Mouse (Mus musculus) embryonic facial prominence, embryonic 13.5 days (tissue): ENCODE data around the gene Arl8a. TPM values are rescaled to one million over a fixed set of nuclear protein-coding genes. Genes with fewer than 3 reads are reported as not detected.
A peak's percentile ranks its signal among the peaks of the same experiment; 100 is the strongest.
"Not testable (repeated sequence)": the region's sequence is repeated elsewhere in the genome, so short reads cannot be mapped to it uniquely, and the experiment has no call there.

ENCODE experiments used
- ATAC-seq: fragments of 200-750 bp; cut with Nextera tagmentation; 2 replicates; pipeline ENCODE4 v1.8.0; 2017; ENCODE audit warnings: low read depth; ENCODE audit not compliant: insufficient number of reproducible peaks, insufficient read depth, low FRiP score, low TSS enrichment
- H3K27ac ChIP-seq: fragments of 300-500 bp; sonication (generic); 2 replicates; pipeline ENCODE4 v1.5.1; 2015; ENCODE audit warnings: moderate library complexity, mild to moderate bottlenecking, inconsistent platforms
- H3K27me3 ChIP-seq: fragments of 300-500 bp; sonication (generic); 2 replicates; pipeline ENCODE4 v1.6.1; 2015; ENCODE audit warnings: mild to moderate bottlenecking, inconsistent platforms
- H3K36me3 ChIP-seq: fragments of 300-500 bp; sonication (generic); 2 replicates; pipeline ENCODE4 v1.6.1; 2015; ENCODE audit warnings: mild to moderate bottlenecking, inconsistent platforms
- H3K4me1 ChIP-seq: fragments of 300-500 bp; sonication (generic); 2 replicates; pipeline ENCODE4 v1.6.1; 2015; ENCODE audit warnings: inconsistent platforms
- H3K4me2 ChIP-seq: fragments of 300-500 bp; sonication (generic); 2 replicates; pipeline ENCODE4 v1.6.1; 2015; ENCODE audit warnings: moderate library complexity, mild to moderate bottlenecking, inconsistent platforms
- H3K4me3 ChIP-seq: fragments of 300-500 bp; sonication (generic); 2 replicates; pipeline ENCODE4 v1.5.1; 2015; ENCODE audit warnings: mild to moderate bottlenecking, inconsistent platforms
- H3K9ac ChIP-seq: fragments of 300-500 bp; sonication (generic); 2 replicates; pipeline ENCODE4 v1.6.1; 2015; ENCODE audit warnings: mild to moderate bottlenecking, inconsistent platforms
- H3K9me3 ChIP-seq: fragments of 300-500 bp; sonication (generic); 2 replicates; pipeline ENCODE4 v1.6.1; 2016; ENCODE audit warnings: inconsistent platforms
- WGBS: fragments of 180-500 bp; shearing (Covaris S2); methylation state at CpG from one replicate; pipeline ENCODE4 v1.1.7; 2015; ENCODE audit warnings: mixed read lengths; 5-methylcytosine and 5-hydroxymethylcytosine counted together
- polyA plus RNA-seq: library from polyadenylated mRNA; unstranded; fragments of >200 nt; fragmentation: Nextera tagmentation; extraction: Ambion mirVana; gene quantifications from 2 replicates; pipeline ENCODE4 v1.2.1, GENCODE M21; 2015

The Arl8a gene
- 75.2 and 78.6 TPM in 2 replicates for polyA plus RNA-seq

DNA sequence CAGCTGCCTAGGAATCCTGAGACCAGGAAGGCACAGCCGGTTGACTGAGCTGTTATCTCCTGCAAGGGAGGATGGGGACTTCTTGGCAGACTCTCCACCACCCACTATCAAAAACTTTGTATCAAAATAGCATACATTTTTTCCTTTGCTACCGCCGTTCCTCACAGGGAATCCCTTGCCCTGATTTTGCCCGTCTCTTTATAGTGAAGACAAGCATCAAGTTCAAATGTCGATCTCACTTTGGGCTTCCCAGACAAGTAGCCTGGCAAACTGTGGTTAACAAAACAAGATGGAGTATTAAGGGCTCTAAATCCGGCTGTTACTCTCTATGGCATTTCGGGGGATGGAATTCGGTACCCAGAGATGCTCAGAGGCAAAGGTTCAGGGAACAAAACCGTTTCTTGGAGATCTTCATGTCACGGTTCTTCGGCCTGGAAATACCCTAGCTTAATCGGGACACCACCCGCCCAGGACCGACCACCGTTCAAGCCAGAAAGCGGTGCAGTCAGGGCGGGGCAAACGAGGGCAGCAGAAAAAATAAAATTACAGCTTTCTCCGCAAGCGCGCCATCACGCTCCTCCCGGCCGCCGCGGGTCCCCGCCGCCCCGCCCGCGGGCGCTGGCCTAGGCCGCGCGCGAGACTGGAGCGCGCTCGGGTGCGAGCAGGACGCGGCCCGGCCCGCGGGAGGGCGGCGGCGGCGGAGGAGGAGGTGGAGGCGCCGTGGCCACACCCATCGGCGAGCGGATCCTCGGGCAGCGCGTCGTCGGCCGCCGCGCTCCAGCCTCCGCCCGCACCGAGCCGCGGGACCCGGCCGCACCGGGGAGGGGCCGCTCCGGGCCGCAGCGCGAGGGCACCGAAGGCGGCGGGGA is at the start of gene Arl8a:
Gene Arl8a, plus strand, starts transcription at position 748 of the 869 bp plus-strand sequence.
- ATAC-seq: peak; percentile 70
- Histone ChIP-seq H3K9ac (peak within 1 kb of the TSS; percentile 93), H3K4me3 (peak within 1 kb of the TSS; percentile 83), H3K27me3 (0 out of 2 replicates have a peak, but pooled peaks cover 4% of the 10 kb centered on the region), H3K9me3 (no peaks in the 10 kb centered on the region), H3K27ac (peak within 1 kb of the TSS; percentile 94), H3K36me3 (peaks cover 4% of the 10 kb centered on the region), H3K4me1 (peaks cover 35% of the 10 kb centered on the region), H3K4me2 (peak within 1 kb of the TSS; percentile 81)
- under 1% methylated on average over 65 of the region's 78 CpGs for WGBS

DNA sequence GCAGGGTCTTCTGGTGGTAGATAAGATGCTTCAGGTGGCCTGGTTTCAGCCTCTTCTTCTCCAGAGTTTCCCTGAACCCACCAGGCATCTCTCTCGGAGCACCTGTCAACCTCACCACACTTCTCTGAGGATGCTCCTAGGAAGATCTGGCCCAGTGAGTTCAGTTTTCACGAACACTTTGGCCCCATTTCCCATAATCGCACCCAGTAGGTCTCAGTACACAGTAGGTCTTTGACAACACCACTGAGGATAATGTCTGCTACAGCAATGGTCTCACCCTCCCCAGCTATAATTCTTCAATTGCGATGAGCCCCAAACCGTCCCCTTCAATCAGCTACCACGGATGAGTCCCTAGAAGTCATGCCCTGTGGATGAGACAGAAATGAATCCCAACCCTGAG is 49.2 kb upstream of the Arl8a start:
- Histone ChIP-seq H3K4me2 (no peak overlapping the region), H3K4me1 (peaks cover 39% of the 10 kb centered on the region), H3K27ac (no peak overlapping the region), H3K9ac (no peak overlapping the region), H3K27me3 (peaks cover 23% of the 10 kb centered on the region), H3K9me3 (no peaks in the 10 kb centered on the region), H3K4me3 (no peak overlapping the region), H3K36me3 (no peaks in the 10 kb centered on the region)
- 86% methylated on average over 6 of the region's 6 CpGs for WGBS
- no peak for ATAC-seq

DNA sequence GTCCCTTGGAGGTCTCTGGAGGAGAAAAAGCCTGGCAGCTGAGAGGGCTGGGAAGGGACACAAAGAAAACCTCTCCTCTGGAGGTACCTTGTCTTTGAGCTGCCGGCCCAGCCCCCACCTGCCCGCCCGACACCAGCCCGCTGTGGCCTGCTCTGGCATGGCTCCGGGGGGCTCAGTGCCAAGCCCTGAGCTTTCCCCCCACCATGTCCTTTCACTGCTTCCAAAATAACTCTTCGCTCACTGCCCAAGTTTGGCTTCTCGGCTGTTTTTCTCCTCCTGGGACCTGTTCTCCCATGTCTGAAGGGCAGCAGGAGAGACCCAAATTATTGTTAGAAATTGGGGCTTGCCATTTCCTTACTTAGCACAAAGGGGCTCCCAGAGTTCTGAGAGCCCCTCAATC is 48.2 kb upstream of the Arl8a start:
- Histone ChIP-seq H3K27ac (no peak overlapping the region), H3K4me1 (peaks cover 41% of the 10 kb centered on the region), H3K27me3 (peaks cover 33% of the 10 kb centered on the region), H3K36me3 (no peaks in the 10 kb centered on the region), H3K4me3 (no peak overlapping the region), H3K9me3 (no peaks in the 10 kb centered on the region), H3K9ac (0 out of 2 replicates have a peak overlapping the region, but pooled peaks have one; percentile 16), H3K4me2 (no peak overlapping the region)
- no peak for ATAC-seq
- WGBS: 81% methylated on average over 7 of the region's 7 CpGs

DNA sequence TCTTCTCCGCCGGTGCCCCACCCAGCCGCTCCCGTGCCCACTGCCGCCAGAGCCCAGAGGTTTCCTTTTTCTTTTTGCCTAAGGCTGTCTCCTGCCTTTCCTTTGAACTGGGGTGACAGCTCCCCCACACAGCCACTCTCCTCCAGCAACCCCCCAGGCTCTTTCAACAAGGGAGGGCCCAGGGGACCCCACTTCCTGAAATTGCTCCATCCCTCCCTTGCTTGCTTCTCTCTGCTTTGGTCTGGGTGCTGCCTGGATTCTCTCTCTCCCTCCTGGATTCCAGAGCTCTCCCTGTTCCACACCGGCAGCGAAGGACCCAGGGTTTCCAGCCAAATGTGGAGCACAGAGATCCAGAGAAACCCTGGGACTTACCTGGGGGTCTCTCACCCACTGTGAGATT is 46.2 kb upstream of the Arl8a start:
- Histone ChIP-seq H3K4me2 (peak overlapping the region; percentile 20; the same call in 1 of the 2 replicates), H3K4me1 (peaks cover 55% of the 10 kb centered on the region), H3K4me3 (no peak overlapping the region), H3K36me3 (no peaks in the 10 kb centered on the region), H3K9me3 (no peaks in the 10 kb centered on the region), H3K27ac (no peak overlapping the region), H3K9ac (no peak overlapping the region), H3K27me3 (peaks cover 53% of the 10 kb centered on the region)
- WGBS: 27% methylated on average over 7 of the region's 7 CpGs
- ATAC-seq: no peak

DNA sequence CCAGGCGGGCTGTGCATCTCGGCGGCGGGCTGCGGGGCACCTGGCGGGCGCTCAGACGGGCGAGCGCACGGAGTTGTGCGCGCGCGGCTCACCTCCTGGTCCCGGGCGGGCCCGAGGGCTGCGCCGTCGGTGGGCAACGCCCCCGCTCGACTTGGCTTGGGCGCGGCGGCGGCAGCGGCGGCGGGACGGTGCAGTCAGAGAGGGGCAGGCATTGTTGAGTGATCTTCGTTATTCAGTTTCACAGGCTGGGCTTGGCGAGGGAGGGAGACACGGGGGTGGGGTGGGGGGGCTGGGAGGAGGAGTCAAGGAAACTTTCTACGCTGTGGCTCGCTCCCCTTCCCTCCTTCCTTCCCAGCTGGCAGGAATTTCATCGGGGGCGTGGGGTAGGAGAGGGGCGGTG is 41.5 kb upstream of the Arl8a start, which contains the start of gene Lgr6:
Gene Lgr6, minus strand, starts transcription at position 153 of the 400 bp plus-strand sequence.
- H3K9me3 ChIP-seq: no peaks in the 10 kb centered on the region
- ATAC-seq: peak; percentile 26; the same call in 1 of the 2 replicates
- peaks cover 39% of the 10 kb centered on the region for H3K4me1 ChIP-seq
- H3K4me2 ChIP-seq: peak within 1 kb of the TSS; percentile 77
- WGBS: under 1% methylated on average over 39 of the region's 40 CpGs
- peaks cover 73% of the 10 kb centered on the region for H3K27me3 ChIP-seq
- H3K4me3 ChIP-seq: peak within 1 kb of the TSS; percentile 56
- H3K9ac ChIP-seq: peak within 1 kb of the TSS; percentile 69
- H3K27ac ChIP-seq: peak within 1 kb of the TSS; percentile 66; the same call in 1 of the 2 replicates
- no peaks in the 10 kb centered on the region for H3K36me3 ChIP-seq

DNA sequence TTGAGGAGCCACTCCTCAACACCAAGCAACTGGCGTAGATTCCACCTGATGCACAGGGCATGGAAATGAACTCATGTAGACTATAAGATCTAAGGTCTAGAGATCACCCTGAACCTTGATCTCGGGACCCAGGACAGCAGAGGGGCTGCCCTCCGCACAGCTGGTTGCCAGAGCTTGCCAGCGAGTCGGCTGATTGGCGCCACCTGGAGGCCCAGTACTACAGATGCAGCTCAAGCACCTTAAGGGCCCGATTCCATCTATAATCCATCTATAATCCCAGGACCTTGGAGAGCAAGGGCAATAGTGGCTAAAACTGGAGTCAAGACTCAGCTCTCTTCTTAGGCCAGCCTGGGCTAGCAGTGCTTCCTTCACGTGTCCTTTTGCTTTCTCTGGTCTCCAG is 40.7 kb upstream of the Arl8a start:
- no peak for ATAC-seq
- peaks cover 65% of the 10 kb centered on the region for H3K27me3 ChIP-seq
- H3K4me2 ChIP-seq: peak overlapping the region; percentile 77
- no peaks in the 10 kb centered on the region for H3K9me3 ChIP-seq
- 8% methylated on average over 8 of the region's 8 CpGs for WGBS
- H3K4me1 ChIP-seq: peaks cover 30% of the 10 kb centered on the region
- H3K4me3 ChIP-seq: peak overlapping the region; percentile 56
- no peak overlapping the region for H3K9ac ChIP-seq
- no peak overlapping the region for H3K27ac ChIP-seq
- H3K36me3 ChIP-seq: no peaks in the 10 kb centered on the region

DNA sequence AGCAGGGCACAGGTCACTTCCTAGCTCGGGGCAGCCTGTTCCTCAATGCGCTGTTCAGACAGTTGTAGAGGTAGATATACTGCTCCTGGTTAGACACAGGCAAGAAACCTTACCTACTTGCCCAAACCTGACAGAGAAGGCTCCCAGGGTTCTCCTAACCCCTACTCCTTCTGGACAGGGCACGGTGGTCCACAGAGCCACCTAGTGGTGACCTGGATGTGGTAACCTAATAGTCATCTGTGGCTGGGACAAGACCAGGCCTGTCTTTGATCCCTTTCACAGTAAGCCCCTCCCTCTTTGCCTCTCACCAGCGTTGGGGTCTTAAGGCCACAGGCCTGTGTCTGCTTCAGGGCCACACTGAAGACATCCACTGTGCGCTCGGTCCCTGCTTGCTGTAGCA is 38.0 kb upstream of the Arl8a start:
- no peak overlapping the region for H3K4me2 ChIP-seq
- no peak overlapping the region for H3K27ac ChIP-seq
- 30% methylated on average over 6 of the region's 6 CpGs for WGBS
- no peak overlapping the region for H3K4me3 ChIP-seq
- H3K9ac ChIP-seq: no peak overlapping the region
- peaks cover 38% of the 10 kb centered on the region for H3K27me3 ChIP-seq
- no peak for ATAC-seq
- H3K9me3 ChIP-seq: no peaks in the 10 kb centered on the region
- no peaks in the 10 kb centered on the region for H3K36me3 ChIP-seq
- peaks cover 27% of the 10 kb centered on the region for H3K4me1 ChIP-seq

DNA sequence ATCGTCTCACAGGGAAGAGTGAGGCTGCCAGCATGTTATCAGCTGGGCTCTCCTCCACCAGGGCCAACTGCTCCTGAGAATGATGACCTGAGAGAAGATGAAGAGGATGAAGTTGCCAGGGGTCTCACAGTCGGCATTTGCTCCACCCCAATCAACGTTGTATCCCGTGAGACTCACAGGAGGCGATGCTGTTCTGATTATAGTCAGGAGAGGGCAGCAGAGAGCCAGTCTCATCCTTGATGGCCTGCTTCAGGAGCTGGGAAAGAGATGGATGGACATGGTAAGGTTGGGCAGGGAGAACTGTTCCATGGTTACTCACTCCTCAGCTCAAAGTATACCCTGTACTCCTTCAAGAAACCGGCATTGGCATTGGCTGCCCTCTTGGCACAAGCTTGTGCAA is 36.5 kb upstream of the Arl8a start:
- no peak for ATAC-seq
- H3K27me3 ChIP-seq: peaks cover 24% of the 10 kb centered on the region
- H3K9ac ChIP-seq: no peak overlapping the region
- no peak overlapping the region for H3K4me3 ChIP-seq
- no peak overlapping the region for H3K27ac ChIP-seq
- WGBS: 15% methylated on average over 6 of the region's 6 CpGs
- H3K9me3 ChIP-seq: no peaks in the 10 kb centered on the region
- H3K36me3 ChIP-seq: no peaks in the 10 kb centered on the region
- H3K4me1 ChIP-seq: peaks cover 13% of the 10 kb centered on the region
- no peak overlapping the region for H3K4me2 ChIP-seq

DNA sequence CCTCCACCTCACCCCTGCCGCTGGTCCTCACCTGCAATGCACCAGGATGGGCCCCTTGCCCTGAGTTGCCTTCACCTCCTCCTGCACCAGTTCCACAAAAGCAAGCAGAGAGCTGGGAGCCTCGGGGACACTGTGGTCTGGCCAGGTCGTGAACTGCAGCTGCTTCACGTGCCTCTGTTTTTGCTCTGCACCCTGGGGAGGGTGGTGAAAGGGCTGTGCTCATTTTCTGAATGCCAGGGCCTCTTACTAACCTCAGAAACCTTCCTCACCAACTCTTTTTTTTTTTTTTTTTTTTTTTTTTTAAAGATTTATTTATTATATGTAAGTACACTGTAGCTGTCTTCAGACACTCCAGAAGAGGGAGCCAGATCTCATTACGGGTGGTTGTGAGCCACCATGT is 35.4 kb upstream of the Arl8a start:
- H3K9me3 ChIP-seq, H3K4me1 ChIP-seq, H3K27ac ChIP-seq, H3K4me3 ChIP-seq, H3K9ac ChIP-seq, ATAC-seq, H3K36me3 ChIP-seq, H3K4me2 ChIP-seq: not testable (repeated sequence)
- 50% methylated on average over 4 of the region's 5 CpGs for WGBS
- H3K27me3 ChIP-seq: peaks cover 12% of the 10 kb centered on the region

DNA sequence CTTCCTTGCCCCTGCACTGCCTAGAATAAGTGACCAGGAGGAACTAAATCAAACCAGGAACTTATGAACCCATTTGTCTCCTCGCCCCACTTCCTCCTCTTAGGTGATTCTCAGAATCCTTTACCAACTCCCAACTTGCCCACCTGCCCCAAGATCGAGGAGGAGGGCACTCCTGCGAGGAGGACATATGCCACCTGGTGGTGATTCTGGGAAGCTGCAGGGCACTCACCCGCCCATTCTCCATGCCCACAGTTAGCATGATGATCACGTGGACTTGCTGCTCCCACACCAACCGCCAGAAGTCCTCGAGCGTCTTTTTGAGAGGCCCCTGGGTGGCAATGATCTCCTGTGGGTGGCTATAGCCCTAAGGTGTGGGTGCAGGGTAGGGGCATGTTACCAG is 34.0 kb upstream of the Arl8a start:
- 9% methylated on average over 8 of the region's 8 CpGs for WGBS
- no peaks in the 10 kb centered on the region for H3K27me3 ChIP-seq
- H3K4me1 ChIP-seq: peaks cover 7% of the 10 kb centered on the region; the same call in 1 of the 2 replicates
- no peak overlapping the region for H3K27ac ChIP-seq
- no peaks in the 10 kb centered on the region for H3K9me3 ChIP-seq
- H3K4me3 ChIP-seq: no peak overlapping the region
- H3K9ac ChIP-seq: no peak overlapping the region
- no peak overlapping the region for H3K4me2 ChIP-seq
- H3K36me3 ChIP-seq: no peaks in the 10 kb centered on the region
- ATAC-seq: no peak

DNA sequence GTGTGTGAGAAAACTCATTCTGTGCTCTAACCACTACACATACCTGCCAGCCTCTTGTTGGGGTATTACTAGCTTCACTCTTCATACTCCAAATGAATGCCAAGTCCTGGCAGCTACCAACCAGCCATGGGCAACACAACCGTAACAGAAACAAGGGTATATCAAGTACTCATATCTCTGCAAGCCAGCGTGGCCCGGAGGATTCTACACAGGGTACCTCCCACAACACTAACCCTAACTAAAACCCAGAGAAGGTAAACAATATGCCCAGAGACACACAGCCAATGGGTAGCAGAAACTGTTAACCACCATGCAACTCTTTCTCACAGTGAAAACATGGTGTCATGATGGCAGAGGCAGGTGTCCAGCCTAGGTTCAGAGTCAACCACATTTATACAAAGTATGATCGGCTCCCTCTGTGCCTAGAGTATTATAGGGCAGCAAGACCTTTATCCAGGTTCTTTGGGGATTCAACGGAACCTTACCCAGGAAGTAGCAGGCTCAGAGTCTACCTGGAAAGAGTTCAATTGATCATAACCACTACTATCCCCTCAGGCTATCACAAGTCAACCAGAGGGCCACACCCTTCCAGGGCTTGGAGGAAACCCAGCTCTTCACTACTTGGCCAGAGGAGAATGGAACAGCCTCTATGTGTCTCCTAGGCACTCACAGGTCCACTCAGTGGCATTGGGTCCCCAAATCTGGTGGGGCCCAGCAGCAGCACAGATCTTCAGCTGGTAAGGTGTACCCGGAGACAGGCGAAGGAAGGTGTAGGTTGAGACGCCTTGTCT is 21.9 kb upstream of the Arl8a start:
- H3K27me3 ChIP-seq: peaks cover 14% of the 10 kb centered on the region; the same call in 1 of the 2 replicates
- H3K27ac ChIP-seq: no peak overlapping the region
- no peaks in the 10 kb centered on the region for H3K9me3 ChIP-seq
- H3K9ac ChIP-seq: 0 out of 2 replicates have a peak overlapping the region, but pooled peaks have one; percentile 11
- no peak for ATAC-seq
- peaks cover 49% of the 10 kb centered on the region for H3K4me1 ChIP-seq
- 93% methylated on average over 8 of the region's 8 CpGs for WGBS
- no peak overlapping the region for H3K4me3 ChIP-seq
- H3K36me3 ChIP-seq: peaks cover 10% of the 10 kb centered on the region; the same call in 1 of the 2 replicates
- no peak overlapping the region for H3K4me2 ChIP-seq
